Mouse (Mus musculus): ENCODE results near the gene Cel.

GRCm38 (mm10) chr2:28518231-28518630 lies 45.0 kb downstream of the Cel start:
- TF ChIP-seq POLR2A (IDR thresholded peaks at IDR 0.05; ENCODE audit: extremely low read depth, insufficient read depth, low read length) (no peak), CTCF (IDR thresholded peaks at IDR 0.05; ENCODE audit: low read depth, low read length) (no peak)

Data from liver, adult 2 months (tissue).